Mouse (Mus musculus) midbrain, embryonic 10.5 days (tissue): ENCODE data around the gene Cuedc1. TPM values are rescaled to one million over a fixed set of nuclear protein-coding genes. Genes with fewer than 3 reads are reported as not detected.

Experiments used
- DNase-seq: peaks from one replicate; pipeline ENCODE4 v3.0.0-alpha.2; 2017; ENCODE audit warnings: low spot score
- H3K27ac ChIP-seq: fragments of 300-500 bp; sonication (generic); replicated peaks from 2 replicates; pipeline ENCODE4 v1.5.1; 2016; ENCODE audit warnings: mild to moderate bottlenecking
- H3K27me3 ChIP-seq: fragments of 300-500 bp; sonication (generic); 2 replicates; pipeline ENCODE4 v1.6.1; 2016; ENCODE audit warnings: low read depth, mild to moderate bottlenecking; ENCODE audit not compliant: poor library complexity, severe bottlenecking
- H3K36me3 ChIP-seq: fragments of 300-500 bp; sonication (generic); 2 replicates; pipeline ENCODE4 v1.6.1; 2016; ENCODE audit warnings: mild to moderate bottlenecking, moderate library complexity
- H3K4me1 ChIP-seq: fragments of 300-500 bp; sonication (generic); 2 replicates; pipeline ENCODE4 v1.6.1; 2016
- H3K4me3 ChIP-seq: fragments of 300-500 bp; sonication (generic); 2 replicates; pipeline ENCODE4 v1.5.1; 2016; ENCODE audit warnings: mild to moderate bottlenecking, moderate library complexity
- H3K9me3 ChIP-seq: fragments of 300-500 bp; sonication (generic); replicated peaks from 2 replicates; pipeline ENCODE4 v1.6.1; 2016; ENCODE audit warnings: mild to moderate bottlenecking
- WGBS: fragments of 180-500 bp; shearing (Covaris S2); methylation state at CpG from one replicate; pipeline ENCODE4 v1.1.7; 2016; 5-methylcytosine and 5-hydroxymethylcytosine counted together
- polyA plus RNA-seq: library from polyadenylated mRNA; unstranded; fragments of >200 nt; fragmentation: Nextera tagmentation; extraction: Ambion mirVana; gene quantifications from 2 replicates; pipeline ENCODE4 v1.2.1, GENCODE M21; 2016

Gene Cuedc1
- polyA plus RNA-seq, 1 experiment from 2014 or later, result 27.2 TPM

DNA sequence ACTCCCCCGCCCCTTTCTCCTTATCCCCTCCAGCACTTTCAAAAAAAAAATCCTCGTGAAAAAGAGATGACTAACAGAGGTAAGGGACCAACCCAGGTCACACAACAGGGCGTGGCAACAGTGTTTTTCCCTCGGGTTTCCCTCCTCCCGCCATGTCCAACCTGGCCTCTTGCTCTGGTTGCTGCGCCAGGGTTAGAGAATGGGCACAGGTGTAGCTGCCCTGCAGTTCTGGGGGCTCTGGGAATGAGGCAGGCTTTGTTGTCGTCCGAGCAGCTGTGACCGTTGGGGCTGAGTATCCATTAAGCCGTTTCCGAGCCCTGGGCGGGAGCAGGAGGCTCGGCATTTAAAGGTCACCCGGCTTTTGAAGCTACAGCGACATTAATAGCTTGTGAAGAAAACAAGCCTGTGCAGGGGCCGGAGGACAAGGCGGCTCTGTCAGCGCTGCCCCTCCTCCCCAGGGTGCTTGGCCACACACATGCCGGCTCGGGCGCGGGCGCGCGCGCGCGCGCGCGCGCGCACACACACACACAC lies 63.3 kb downstream of the Cuedc1 start:
- Histone ChIP-seq H3K27me3 (peaks cover 17% of the 10 kb centered on the region; the same call in 1 of the 2 replicates), H3K9me3 (no peaks in the 10 kb centered on the region), H3K36me3 (peaks cover 12% of the 10 kb centered on the region; the same call in 1 of the 2 replicates), H3K4me3 (peak overlapping the region; percentile 53), H3K27ac (peak overlapping the region; percentile 93), H3K4me1 (peaks cover 86% of the 10 kb centered on the region)
- DNase-seq, result peak; percentile 89
- WGBS, result under 1% methylated on average over 30 of the region's 33 CpGs

GRCm38 (mm10) chr11:88161651-88162362 lies 63.9 kb downstream of the Cuedc1 start:
- WGBS, result 0% methylated on average over 14 of the region's 15 CpGs
- peaks cover 12% of the 10 kb centered on the region; the same call in 1 of the 2 replicates for H3K36me3 ChIP-seq
- DNase-seq, result peak; percentile 92
- H3K4me3 ChIP-seq, result peak overlapping the region; percentile 53
- peaks cover 17% of the 10 kb centered on the region; the same call in 1 of the 2 replicates for H3K27me3 ChIP-seq
- H3K9me3 ChIP-seq, result no peaks in the 10 kb centered on the region
- H3K4me1 ChIP-seq, result peaks cover 81% of the 10 kb centered on the region
- H3K27ac ChIP-seq, result peak overlapping the region; percentile 93

- no peak overlapping the region for H3K4me3 ChIP-seq
- WGBS, result 63% methylated on average over 4 of the region's 4 CpGs
- H3K9me3 ChIP-seq, result no peaks in the 10 kb centered on the region
- peak overlapping the region; percentile 79 for H3K27ac ChIP-seq
- H3K4me1 ChIP-seq, result peaks cover 79% of the 10 kb centered on the region
- peaks cover 5% of the 10 kb centered on the region; the same call in 1 of the 2 replicates for H3K36me3 ChIP-seq
- H3K27me3 ChIP-seq, result peaks cover 17% of the 10 kb centered on the region; the same call in 1 of the 2 replicates
- no peak for DNase-seq
These were observed 64.9 kb downstream of the Cuedc1 start for GRCm38 (mm10) chr11:88162740-88163139.

GRCm38 (mm10) chr11:88164213-88164723 lies 66.4 kb downstream of the Cuedc1 start:
- Histone ChIP-seq H3K27me3 (peaks cover 24% of the 10 kb centered on the region; the same call in 1 of the 2 replicates), H3K9me3 (no peaks in the 10 kb centered on the region), H3K4me3 (no peak overlapping the region), H3K27ac (peak overlapping the region; percentile 74), H3K36me3 (peaks cover 4% of the 10 kb centered on the region; the same call in 1 of the 2 replicates), H3K4me1 (peaks cover 82% of the 10 kb centered on the region)
- no peak for DNase-seq
- 85% methylated on average over 7 of the region's 7 CpGs for WGBS

DNA sequence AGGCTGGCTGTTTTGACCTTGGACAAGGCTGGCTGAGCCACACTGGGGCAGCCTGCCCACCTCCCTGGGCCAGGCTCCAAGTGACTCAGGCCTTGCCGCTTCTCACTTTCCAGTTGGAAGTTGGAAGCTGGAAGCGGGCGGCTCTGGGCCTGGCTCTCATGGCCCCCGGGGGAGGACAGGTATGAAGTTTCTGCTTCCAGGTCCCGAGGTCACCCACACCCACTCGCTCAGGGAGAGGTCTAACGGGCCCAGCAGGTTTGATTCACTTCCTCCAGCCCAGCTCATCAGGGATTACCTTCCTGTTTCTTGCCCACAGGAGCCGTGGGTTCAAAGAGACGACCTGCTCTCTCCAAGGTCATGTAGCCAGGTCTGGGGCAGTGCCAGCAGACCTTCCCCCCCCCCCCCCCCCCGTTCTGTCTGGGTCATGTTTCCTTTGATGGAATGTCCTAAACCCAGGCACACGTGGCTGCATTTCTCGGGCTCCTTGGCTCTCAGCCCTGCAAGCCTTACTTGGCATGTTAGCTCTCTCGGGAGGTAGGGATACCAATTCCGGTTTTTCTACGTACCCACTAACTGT lies 67.0 kb downstream of the Cuedc1 start:
- H3K4me1 ChIP-seq, result peaks cover 82% of the 10 kb centered on the region
- peaks cover 6% of the 10 kb centered on the region; the same call in 1 of the 2 replicates for H3K36me3 ChIP-seq
- no peak for DNase-seq
- no peaks in the 10 kb centered on the region for H3K9me3 ChIP-seq
- 60% methylated on average over 15 of the region's 15 CpGs for WGBS
- H3K27me3 ChIP-seq, result peaks cover 24% of the 10 kb centered on the region
- H3K4me3 ChIP-seq, result no peak overlapping the region
- peak overlapping the region; percentile 74 for H3K27ac ChIP-seq

- Histone ChIP-seq H3K4me3 (no peak overlapping the region), H3K27me3 (peaks cover 30% of the 10 kb centered on the region), H3K9me3 (no peaks in the 10 kb centered on the region), H3K4me1 (peaks cover 82% of the 10 kb centered on the region), H3K36me3 (peaks cover 9% of the 10 kb centered on the region; the same call in 1 of the 2 replicates), H3K27ac (peak overlapping the region; percentile 50)
- DNase-seq, result no peak
- WGBS, result 80% methylated on average over 10 of the region's 10 CpGs
These were observed 68.0 kb downstream of the Cuedc1 start for GRCm38 (mm10) chr11:88165683-88166364.

DNA sequence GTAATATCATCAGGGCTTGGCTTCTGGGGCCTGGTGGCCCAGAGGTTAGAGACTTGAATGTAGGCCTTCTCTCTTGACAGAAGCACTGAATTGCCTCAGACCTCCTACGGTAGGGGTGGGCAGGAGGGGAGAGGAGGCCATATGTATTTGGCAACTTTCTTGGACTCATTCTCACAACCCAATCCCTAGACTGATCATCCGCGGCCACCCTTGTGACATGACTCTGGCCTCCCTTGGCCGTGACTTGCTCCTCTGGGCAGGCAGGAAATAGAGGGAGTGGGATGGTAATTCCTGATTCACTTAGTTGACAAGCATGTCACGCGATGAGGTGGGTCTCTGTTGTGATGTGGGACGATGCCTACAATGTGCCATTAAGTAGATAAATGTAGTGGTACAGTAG lies 68.6 kb downstream of the Cuedc1 start:
- DNase-seq, result no peak
- peaks cover 14% of the 10 kb centered on the region for H3K36me3 ChIP-seq
- WGBS, result 94% methylated on average over 7 of the region's 7 CpGs
- H3K9me3 ChIP-seq, result no peaks in the 10 kb centered on the region
- no peak overlapping the region for H3K27ac ChIP-seq
- peaks cover 37% of the 10 kb centered on the region for H3K27me3 ChIP-seq
- H3K4me3 ChIP-seq, result no peak overlapping the region
- peaks cover 82% of the 10 kb centered on the region for H3K4me1 ChIP-seq

DNA sequence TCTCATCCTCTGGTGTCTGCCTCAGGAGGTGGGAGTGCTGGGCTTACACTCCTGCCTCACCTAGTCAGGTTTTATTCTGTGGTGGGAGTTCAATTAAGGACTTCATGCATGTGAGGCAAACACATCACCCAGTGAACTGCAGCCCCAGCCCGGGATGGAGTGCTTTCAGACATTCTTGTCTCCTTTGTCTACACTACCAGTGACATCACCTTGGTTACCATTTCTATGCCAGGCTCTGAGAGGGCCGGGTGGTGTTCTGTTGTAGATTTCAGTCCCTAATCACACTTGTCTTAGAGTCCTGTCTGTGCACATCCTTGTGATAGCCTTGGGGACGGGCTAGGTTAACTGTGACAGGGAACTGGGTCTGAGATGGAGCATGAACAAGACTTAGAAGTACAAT lies 70.8 kb downstream of the Cuedc1 start:
- H3K4me1 ChIP-seq, result peaks cover 83% of the 10 kb centered on the region
- WGBS, result 27% methylated on average over 3 of the region's 3 CpGs

GRCm38 (mm10) chr11:88169531-88170040 lies 71.7 kb downstream of the Cuedc1 start:
- H3K27me3 ChIP-seq, result peaks cover 37% of the 10 kb centered on the region
- peak overlapping the region; percentile 69 for H3K27ac ChIP-seq
- peaks cover 24% of the 10 kb centered on the region for H3K36me3 ChIP-seq
- H3K4me1 ChIP-seq, result peaks cover 85% of the 10 kb centered on the region
- DNase-seq, result no peak
- peak overlapping the region; percentile 14; the same call in 1 of the 2 replicates for H3K4me3 ChIP-seq
- 19% methylated on average over 32 of the region's 32 CpGs for WGBS
- H3K9me3 ChIP-seq, result no peaks in the 10 kb centered on the region

More for the DNA sequence above, 70.8 kb downstream of the Cuedc1 start:
- H3K9me3 ChIP-seq, result no peaks in the 10 kb centered on the region
- no peak for DNase-seq
- H3K36me3 ChIP-seq, result peaks cover 17% of the 10 kb centered on the region
- H3K27ac ChIP-seq, result peak overlapping the region; percentile 68
- H3K4me3 ChIP-seq, result no peak overlapping the region
- H3K27me3 ChIP-seq, result peaks cover 37% of the 10 kb centered on the region

- Histone ChIP-seq H3K27ac (no peak overlapping the region), H3K4me1 (peaks cover 75% of the 10 kb centered on the region), H3K36me3 (peaks cover 26% of the 10 kb centered on the region), H3K4me3 (no peak overlapping the region), H3K27me3 (peaks cover 37% of the 10 kb centered on the region), H3K9me3 (no peaks in the 10 kb centered on the region)
- 50% methylated on average over 3 of the region's 3 CpGs for WGBS
- no peak for DNase-seq
These were observed 72.7 kb downstream of the Cuedc1 start for GRCm38 (mm10) chr11:88170606-88171005.

DNA sequence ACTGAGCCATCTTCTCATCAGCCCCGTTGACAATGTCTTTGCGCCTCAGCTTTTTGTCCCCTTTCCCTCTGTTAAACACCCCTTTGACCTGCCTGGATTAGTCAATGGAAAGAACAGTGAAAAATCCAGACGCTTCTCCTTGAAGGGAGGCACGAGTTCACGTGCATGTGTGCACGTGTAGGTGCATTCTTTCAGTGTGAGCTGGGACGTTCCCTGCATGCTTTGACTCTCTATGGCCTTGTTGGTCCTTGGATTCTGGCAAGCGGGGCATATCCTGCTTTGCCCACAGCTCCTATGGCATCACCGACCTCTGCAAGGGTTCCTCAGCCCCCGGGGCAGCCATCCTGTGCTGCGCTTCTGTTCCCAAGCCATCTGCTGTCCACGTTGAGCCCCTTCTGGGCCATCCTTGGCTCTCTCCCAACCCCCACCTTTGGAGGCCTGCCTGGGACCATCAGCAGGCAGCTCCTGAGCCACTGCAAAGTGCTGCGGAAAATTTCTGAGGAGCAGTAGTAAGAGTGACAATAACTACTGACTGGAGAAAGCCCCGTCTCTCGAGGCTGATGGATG lies 74.1 kb downstream of the Cuedc1 start:
- DNase-seq, result no peak
- 79% methylated on average over 15 of the region's 15 CpGs for WGBS
- Histone ChIP-seq H3K4me3 (no peak overlapping the region), H3K27ac (peak overlapping the region; percentile 81), H3K36me3 (peaks cover 29% of the 10 kb centered on the region), H3K27me3 (peaks cover 37% of the 10 kb centered on the region), H3K4me1 (peaks cover 70% of the 10 kb centered on the region), H3K9me3 (no peaks in the 10 kb centered on the region; the same call in 1 of the 2 replicates)
